46 mouse cellular contexts compared by ENCODE assay signal in genomic region chr6:42777066-42777465, GRCm38 (mm10). TPM values are rescaled to one million over a fixed set of nuclear protein-coding genes. Genes with fewer than 3 reads are reported as not detected.
"Had no signal": no experiment of that assay in that cellular context is flagged by ENCODE, and none has a peak within 500 bp of the region (broad histone marks: within the 10 kb centered on the region; RNA-seq: fewer than 3 reads in every experiment).

No protein-coding gene starts in this region.

- H3K27me3 ChIP-seq: limb, embryonic 12.5 days; limb, embryonic 13.5 days; limb, embryonic 15.5 days; liver, embryonic 12.5 days; liver, embryonic 13.5 days; liver, embryonic 15.5 days; lung, embryonic 15.5 days; megakaryocyte, embryonic 14.5 days; midbrain, embryonic 12.5 days; midbrain, embryonic 15.5 days; neural tube, embryonic 12.5 days had no signal

- H3K4me3 ChIP-seq: limb, embryonic 10.5 days; limb, embryonic 12.5 days; limb, embryonic 13.5 days; limb, embryonic 15.5 days; liver, embryonic 12.5 days; liver, embryonic 13.5 days; liver, embryonic 15.5 days; lung, embryonic 15.5 days; megakaryocyte, embryonic 14.5 days; midbrain, embryonic 10.5 days; midbrain, embryonic 12.5 days; midbrain, embryonic 15.5 days; myocyte; neural tube, embryonic 12.5 days had no signal

- H3K27ac ChIP-seq: limb, embryonic 10.5 days; limb, embryonic 12.5 days; limb, embryonic 13.5 days; limb, embryonic 15.5 days; liver, embryonic 12.5 days; liver, embryonic 13.5 days; liver, embryonic 14.5 days; liver, embryonic 15.5 days; lung, embryonic 15.5 days; macrophage; midbrain, embryonic 10.5 days; midbrain, embryonic 12.5 days; midbrain, embryonic 15.5 days; neural tube, embryonic 12.5 days had no signal

- H3K4me1 ChIP-seq: limb, embryonic 10.5 days; limb, embryonic 12.5 days; limb, embryonic 13.5 days; limb, embryonic 15.5 days; liver, embryonic 12.5 days; liver, embryonic 13.5 days; liver, embryonic 15.5 days; lung, embryonic 15.5 days; megakaryocyte, embryonic 14.5 days; midbrain, embryonic 10.5 days; midbrain, embryonic 12.5 days; midbrain, embryonic 15.5 days; neural tube, embryonic 12.5 days had no signal

- H3K36me3 ChIP-seq: limb, embryonic 10.5 days; limb, embryonic 12.5 days; limb, embryonic 13.5 days; limb, embryonic 15.5 days; liver, embryonic 12.5 days; liver, embryonic 13.5 days; liver, embryonic 15.5 days; lung, embryonic 15.5 days; midbrain, embryonic 10.5 days; midbrain, embryonic 12.5 days; midbrain, embryonic 15.5 days; neural tube, embryonic 12.5 days had no signal

- ATAC-seq: liver, embryonic 12.5 days; liver, postnatal 0 days; lung, postnatal 0 days; midbrain, embryonic 15.5 days; midbrain, embryonic 16.5 days had no signal

- H3K4me2 ChIP-seq: limb, embryonic 12.5 days; limb, embryonic 13.5 days; limb, embryonic 15.5 days; liver, embryonic 11.5 days; liver, embryonic 12.5 days; liver, embryonic 13.5 days; liver, embryonic 15.5 days; lung, embryonic 14.5 days; lung, embryonic 15.5 days; midbrain, embryonic 11.5 days; midbrain, embryonic 12.5 days; midbrain, embryonic 15.5 days; neural tube, embryonic 12.5 days had no signal

- H3K9me3 ChIP-seq: limb, embryonic 10.5 days; limb, embryonic 12.5 days; limb, embryonic 13.5 days; limb, embryonic 15.5 days; liver, embryonic 12.5 days; liver, embryonic 13.5 days; liver, embryonic 15.5 days; lung, embryonic 15.5 days; midbrain, embryonic 10.5 days; midbrain, embryonic 12.5 days; midbrain, embryonic 15.5 days; neural tube, embryonic 12.5 days had no signal

- DNase-seq: left cerebral cortex, postnatal 4 days; liver; liver, embryonic 13.5 days; liver, postnatal 0 days; lung, adult 18-20 months; lung, adult 2 months; lung, embryonic 14.5 days; lung, postnatal 10 days; lung, postnatal 14 days; lung, postnatal 36 days; lung, postnatal 4 days; midbrain, embryonic 14.5 days had no signal

- H3K9ac ChIP-seq: limb, embryonic 12.5 days; limb, embryonic 13.5 days; limb, embryonic 15.5 days; liver, embryonic 12.5 days; liver, embryonic 13.5 days; liver, embryonic 14.5 days; liver, embryonic 15.5 days; liver, postnatal 0 days; lung, embryonic 14.5 days; lung, embryonic 15.5 days; midbrain, embryonic 12.5 days; midbrain, embryonic 15.5 days; neural tube, embryonic 12.5 days had no signal

RNA-seq across cellular contexts. Expression of gene Olfr452, which starts 7.8 kb away (rescaled TPM):
- total RNA-seq: left cerebral cortex, postnatal 10 days; left cerebral cortex, postnatal 14 days; left cerebral cortex, postnatal 25 days; left cerebral cortex, postnatal 36 days; left cerebral cortex, postnatal 4 days; liver, adult 2 months; megakaryocyte progenitor cell, adult 5-6 weeks; megakaryocyte, adult 5-6 weeks; megakaryocyte-erythroid progenitor cell, adult 5-6 weeks; midbrain, postnatal 0 days; monocyte, adult 5-6 weeks had no signal
- polyA plus RNA-seq: limb, embryonic 10.5 days; limb, embryonic 11.5 days; limb, embryonic 12.5 days; limb, embryonic 13.5 days; limb, embryonic 14.5 days; limb, embryonic 15.5 days; liver, adult 2 months; liver, embryonic 11.5 days; liver, embryonic 12.5 days; liver, embryonic 13.5 days; liver, embryonic 14.5 days; liver, embryonic 15.5 days; liver, embryonic 16.5 days; liver, postnatal 0 days; lung, adult 2 months; lung, embryonic 14.5 days; lung, embryonic 15.5 days; lung, embryonic 16.5 days; lung, postnatal 0 days; macrophage; midbrain, embryonic 10.5 days; midbrain, embryonic 11.5 days; midbrain, embryonic 12.5 days; midbrain, embryonic 14.5 days; midbrain, embryonic 15.5 days; midbrain, embryonic 16.5 days; midbrain, postnatal 0 days; myocyte; neural tube, embryonic 11.5 days; neural tube, embryonic 12.5 days had no signal

RNA-seq across cellular contexts. Expression of gene Olfr38, which starts 20.9 kb away (rescaled TPM):
- total RNA-seq: left cerebral cortex, postnatal 10 days; left cerebral cortex, postnatal 14 days; left cerebral cortex, postnatal 25 days; left cerebral cortex, postnatal 36 days; left cerebral cortex, postnatal 4 days; liver, adult 2 months; megakaryocyte progenitor cell, adult 5-6 weeks; megakaryocyte, adult 5-6 weeks; megakaryocyte-erythroid progenitor cell, adult 5-6 weeks; midbrain, postnatal 0 days; monocyte, adult 5-6 weeks had no signal
- polyA plus RNA-seq: limb, embryonic 10.5 days; limb, embryonic 11.5 days; limb, embryonic 12.5 days; limb, embryonic 13.5 days; limb, embryonic 14.5 days; limb, embryonic 15.5 days; liver, adult 2 months; liver, embryonic 11.5 days; liver, embryonic 12.5 days; liver, embryonic 13.5 days; liver, embryonic 14.5 days; liver, embryonic 15.5 days; liver, embryonic 16.5 days; liver, postnatal 0 days; lung, adult 2 months; lung, embryonic 14.5 days; lung, embryonic 15.5 days; lung, embryonic 16.5 days; lung, postnatal 0 days; macrophage; midbrain, embryonic 10.5 days; midbrain, embryonic 11.5 days; midbrain, embryonic 12.5 days; midbrain, embryonic 14.5 days; midbrain, embryonic 15.5 days; midbrain, embryonic 16.5 days; midbrain, postnatal 0 days; myocyte; neural tube, embryonic 11.5 days; neural tube, embryonic 12.5 days had no signal

RNA-seq across cellular contexts. Expression of gene Olfr450, which starts 34.7 kb away (rescaled TPM):
- total RNA-seq: left cerebral cortex, postnatal 10 days; left cerebral cortex, postnatal 14 days; left cerebral cortex, postnatal 25 days; left cerebral cortex, postnatal 36 days; left cerebral cortex, postnatal 4 days; liver, adult 2 months; megakaryocyte progenitor cell, adult 5-6 weeks; megakaryocyte, adult 5-6 weeks; megakaryocyte-erythroid progenitor cell, adult 5-6 weeks; midbrain, postnatal 0 days; monocyte, adult 5-6 weeks had no signal
- polyA plus RNA-seq: limb, embryonic 10.5 days; limb, embryonic 11.5 days; limb, embryonic 12.5 days; limb, embryonic 13.5 days; limb, embryonic 14.5 days; limb, embryonic 15.5 days; liver, adult 2 months; liver, embryonic 11.5 days; liver, embryonic 12.5 days; liver, embryonic 13.5 days; liver, embryonic 14.5 days; liver, embryonic 15.5 days; liver, embryonic 16.5 days; liver, postnatal 0 days; lung, adult 2 months; lung, embryonic 14.5 days; lung, embryonic 15.5 days; lung, embryonic 16.5 days; lung, postnatal 0 days; macrophage; midbrain, embryonic 10.5 days; midbrain, embryonic 11.5 days; midbrain, embryonic 12.5 days; midbrain, embryonic 14.5 days; midbrain, embryonic 15.5 days; midbrain, embryonic 16.5 days; midbrain, postnatal 0 days; myocyte; neural tube, embryonic 11.5 days; neural tube, embryonic 12.5 days had no signal

RNA-seq across cellular contexts. Expression of gene Olfr453, which starts 37.9 kb away (rescaled TPM):
- total RNA-seq: left cerebral cortex, postnatal 10 days; left cerebral cortex, postnatal 14 days; left cerebral cortex, postnatal 25 days; left cerebral cortex, postnatal 36 days; left cerebral cortex, postnatal 4 days; liver, adult 2 months; megakaryocyte progenitor cell, adult 5-6 weeks; megakaryocyte, adult 5-6 weeks; megakaryocyte-erythroid progenitor cell, adult 5-6 weeks; midbrain, postnatal 0 days; monocyte, adult 5-6 weeks had no signal
- polyA plus RNA-seq: limb, embryonic 10.5 days; limb, embryonic 11.5 days; limb, embryonic 12.5 days; limb, embryonic 13.5 days; limb, embryonic 14.5 days; limb, embryonic 15.5 days; liver, adult 2 months; liver, embryonic 11.5 days; liver, embryonic 12.5 days; liver, embryonic 13.5 days; liver, embryonic 14.5 days; liver, embryonic 15.5 days; liver, embryonic 16.5 days; liver, postnatal 0 days; lung, adult 2 months; lung, embryonic 14.5 days; lung, embryonic 15.5 days; lung, embryonic 16.5 days; lung, postnatal 0 days; macrophage; midbrain, embryonic 10.5 days; midbrain, embryonic 11.5 days; midbrain, embryonic 12.5 days; midbrain, embryonic 14.5 days; midbrain, embryonic 15.5 days; midbrain, embryonic 16.5 days; midbrain, postnatal 0 days; myocyte; neural tube, embryonic 11.5 days; neural tube, embryonic 12.5 days had no signal

RNA-seq across cellular contexts. Expression of gene Olfr449, which starts 57.1 kb away (rescaled TPM):
- total RNA-seq: left cerebral cortex, postnatal 10 days; left cerebral cortex, postnatal 14 days; left cerebral cortex, postnatal 25 days; left cerebral cortex, postnatal 36 days; left cerebral cortex, postnatal 4 days; liver, adult 2 months; megakaryocyte progenitor cell, adult 5-6 weeks; megakaryocyte, adult 5-6 weeks; megakaryocyte-erythroid progenitor cell, adult 5-6 weeks; midbrain, postnatal 0 days; monocyte, adult 5-6 weeks had no signal
- polyA plus RNA-seq: limb, embryonic 10.5 days; limb, embryonic 11.5 days; limb, embryonic 12.5 days; limb, embryonic 13.5 days; limb, embryonic 14.5 days; limb, embryonic 15.5 days; liver, adult 2 months; liver, embryonic 11.5 days; liver, embryonic 12.5 days; liver, embryonic 13.5 days; liver, embryonic 14.5 days; liver, embryonic 15.5 days; liver, embryonic 16.5 days; liver, postnatal 0 days; lung, adult 2 months; lung, embryonic 14.5 days; lung, embryonic 15.5 days; lung, embryonic 16.5 days; lung, postnatal 0 days; macrophage; midbrain, embryonic 10.5 days; midbrain, embryonic 11.5 days; midbrain, embryonic 12.5 days; midbrain, embryonic 14.5 days; midbrain, embryonic 15.5 days; midbrain, embryonic 16.5 days; midbrain, postnatal 0 days; myocyte; neural tube, embryonic 11.5 days; neural tube, embryonic 12.5 days had no signal
